Mouse (Mus musculus) adrenal gland, postnatal 10 days (tissue): ENCODE measurements around the gene Rp2. TPM values are rescaled to one million over a fixed set of nuclear protein-coding genes. Genes with fewer than 3 reads are reported as not detected.

Experiments
- DNase-seq: peaks from one replicate; pipeline ENCODE4 v3.0.0; 2021; ENCODE audit warnings: mixed read lengths
- total RNA-seq, 2 experiments: library from RNA; stranded (reverse); gene quantifications; 2 replicates each; pipeline ENCODE4 v1.2.3; 2021

Gene Rp2
- total RNA-seq, 2 experiments from 2014 or later: 15.6 to 16.0 TPM

DNA sequence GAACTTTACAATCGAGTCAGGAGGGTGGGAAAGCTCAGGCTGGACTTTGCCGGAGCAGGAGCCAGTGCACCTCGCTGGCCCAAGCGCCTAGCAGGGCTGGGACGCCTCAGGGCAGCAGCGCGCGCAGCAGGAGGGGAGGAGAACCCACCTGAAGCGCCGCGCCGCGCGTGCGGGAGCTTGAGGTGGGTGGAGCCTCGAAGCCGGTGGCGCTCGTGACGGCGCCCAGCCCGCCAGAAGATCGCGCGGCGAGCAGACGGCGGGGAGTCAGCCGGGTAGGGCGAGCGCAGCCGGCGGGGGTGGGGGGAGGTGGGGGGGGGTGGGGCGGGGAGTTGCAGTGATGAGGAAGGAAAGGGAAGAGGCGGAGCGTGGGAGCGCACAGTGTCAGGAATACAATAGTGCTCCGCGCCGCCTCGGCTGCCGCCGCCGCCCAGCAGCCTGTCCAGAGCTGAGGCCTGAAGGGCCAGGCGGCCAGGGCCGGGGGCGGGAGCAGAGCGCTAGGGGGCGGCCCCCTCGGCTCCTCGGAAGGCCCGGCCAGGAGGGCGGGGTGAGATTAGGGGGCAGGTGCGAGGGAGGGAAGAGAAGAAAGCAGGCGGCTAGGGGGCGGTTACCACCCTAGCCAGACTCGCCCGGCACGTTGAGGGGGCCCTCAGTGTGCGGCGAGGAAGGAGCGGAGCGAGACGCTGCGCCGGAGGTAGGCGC, 61.0 kb downstream of the Rp2 start, which contains the start of gene Jade3:
Gene Jade3 (plus strand): TSS at position 549 of the 699 bp plus-strand sequence.
- peak; percentile 86 for DNase-seq

DNA sequence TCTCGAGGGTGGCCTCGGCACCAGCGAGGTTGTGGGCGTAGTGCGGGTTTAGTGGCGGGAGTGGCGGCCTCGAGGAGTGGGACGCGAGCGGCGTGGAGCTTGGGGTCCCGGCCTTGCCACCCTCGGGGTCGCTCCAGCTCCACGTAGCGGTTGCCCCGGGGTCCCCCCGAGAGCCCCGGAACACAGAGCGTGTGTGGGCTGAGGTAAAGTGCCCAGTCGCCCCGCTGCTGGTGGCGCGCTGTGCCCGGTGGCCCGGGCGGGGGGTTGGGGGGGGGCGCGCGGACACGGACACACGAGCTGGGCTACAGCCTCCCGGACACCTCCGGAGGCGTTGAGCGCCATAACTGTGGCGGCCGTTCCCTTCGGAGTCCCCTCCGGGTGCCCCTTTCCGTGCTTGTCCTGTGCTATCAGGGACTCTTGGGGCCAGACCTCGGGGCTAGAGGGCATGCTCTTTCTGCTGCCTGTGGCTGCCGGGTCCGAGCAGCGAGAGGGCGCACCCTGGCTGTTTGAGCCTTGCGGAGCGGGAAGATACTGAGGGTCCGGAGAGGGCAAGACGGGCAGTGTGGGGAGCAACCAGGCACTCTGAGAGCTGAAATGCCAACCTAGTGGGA, 61.7 kb downstream of the Rp2 start:
- peak; percentile 55 for DNase-seq

Other genes with a start within 250 kb of the Rp2 start
- 1 to 10 TPM; 7.1 to 9.7 TPM for gene Slc9a7, start 72.7 kb upstream of the Rp2 start, total RNA-seq
- gene Jade3, start 61.2 kb downstream of the Rp2 start, total RNA-seq: 1 to 10 TPM; 4.8 to 6.5 TPM
- 10 to 100 TPM; 40.7 to 74.4 TPM for gene Rgn, start 185.3 kb downstream of the Rp2 start, total RNA-seq